Mouse (Mus musculus) liver, embryonic 12.5 days (tissue): ENCODE results near the gene Mysm1. TPM values are rescaled to one million over a fixed set of nuclear protein-coding genes. Genes with fewer than 3 reads are reported as not detected.

ENCODE experiments used
- ATAC-seq: fragments of 200-750 bp; cut with Nextera tagmentation; 2 replicates; pipeline ENCODE4 v1.8.0; 2017; ENCODE audit warnings: moderate number of reproducible peaks, mild to moderate bottlenecking, moderate library complexity
- H3K27ac ChIP-seq: fragments of 300-500 bp; sonication (generic); 2 replicates; pipeline ENCODE4 v1.5.1; 2016; ENCODE audit warnings: mild to moderate bottlenecking
- H3K27me3 ChIP-seq: fragments of 300-500 bp; sonication (generic); replicated peaks from 2 replicates; pipeline ENCODE4 v1.6.1; 2016; ENCODE audit warnings: mild to moderate bottlenecking, moderate library complexity
- H3K36me3 ChIP-seq: fragments of 300-500 bp; sonication (generic); 2 replicates; pipeline ENCODE4 v1.6.1; 2016; ENCODE audit warnings: mild to moderate bottlenecking, moderate library complexity
- H3K4me1 ChIP-seq: fragments of 300-500 bp; sonication (generic); 2 replicates; pipeline ENCODE4 v1.6.1; 2016
- H3K4me2 ChIP-seq: fragments of 300-500 bp; sonication (generic); 2 replicates; pipeline ENCODE4 v1.6.1; 2016; ENCODE audit warnings: mild to moderate bottlenecking, moderate library complexity
- H3K4me3 ChIP-seq: fragments of 300-500 bp; sonication (generic); 2 replicates; pipeline ENCODE4 v1.5.1; 2016; ENCODE audit warnings: mild to moderate bottlenecking, moderate library complexity
- H3K9ac ChIP-seq: fragments of 300-500 bp; sonication (generic); 2 replicates; pipeline ENCODE4 v1.6.1; 2016; ENCODE audit warnings: mild to moderate bottlenecking, moderate library complexity
- H3K9me3 ChIP-seq: fragments of 300-500 bp; sonication (generic); replicated peaks from 2 replicates; pipeline ENCODE4 v1.6.1; 2016; ENCODE audit warnings: mild to moderate bottlenecking, moderate library complexity
- WGBS: fragments of 180-500 bp; shearing (Covaris S2); methylation state at CpG from one replicate; pipeline ENCODE4 v1.1.7; 2016; ENCODE audit not compliant: insufficient replicate concordance; 5-methylcytosine and 5-hydroxymethylcytosine counted together
- polyA plus RNA-seq: library from polyadenylated mRNA; unstranded; fragments of >200 nt; fragmentation: Nextera tagmentation; extraction: Ambion mirVana; gene quantifications from 2 replicates; pipeline ENCODE4 v1.2.1, GENCODE M21; 2016

Mysm1 gene
- polyA plus RNA-seq, result 14.9 and 16.2 TPM in 2 replicates

- ATAC-seq, result peak; percentile 100
- under 1% methylated on average over 69 of the region's 69 CpGs for WGBS
- no peaks in the 10 kb centered on the region for H3K9me3 ChIP-seq
These were observed at the start of gene Mysm1 for GRCm38 (mm10) chr4:94978590-94979499. Mysm1 (minus strand) TSS chr4:94979100.

DNA sequence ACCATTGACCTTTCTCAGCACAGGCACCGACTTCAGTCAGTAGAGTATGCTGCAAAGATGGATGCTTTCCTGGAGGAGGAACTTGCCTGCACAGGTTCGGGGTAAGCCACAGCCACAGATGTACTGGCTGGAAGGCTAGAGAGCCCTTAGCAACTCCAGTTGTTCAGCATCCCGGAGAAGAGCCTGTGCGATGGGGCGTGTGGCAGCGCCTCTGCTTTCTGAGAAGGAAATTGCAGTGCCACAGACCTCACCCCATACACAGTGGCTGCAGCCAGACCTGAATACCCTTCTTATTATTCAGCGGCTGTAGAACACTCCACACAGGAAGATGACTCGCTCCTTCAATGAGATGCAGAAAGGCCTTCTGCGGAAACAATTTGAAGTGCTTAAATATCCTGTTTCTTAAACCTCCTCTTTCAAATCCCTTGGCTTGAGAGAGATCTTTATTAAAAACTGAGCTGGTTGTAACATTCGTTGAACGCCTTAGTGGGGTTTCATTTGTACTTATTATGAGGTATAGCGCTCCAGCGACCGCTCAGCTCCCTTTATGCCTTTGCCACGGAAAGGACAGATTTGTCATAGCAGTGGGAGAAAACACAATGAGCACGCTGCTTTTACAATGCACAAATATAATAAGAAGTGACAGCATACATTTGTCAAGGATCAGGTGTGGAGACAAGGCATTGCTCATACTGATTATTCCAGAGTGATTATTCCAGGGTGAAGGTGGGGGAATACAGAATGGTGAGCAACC is 47.1 kb upstream of the Mysm1 start:
- Histone ChIP-seq H3K36me3 (no peaks in the 10 kb centered on the region), H3K4me1 (no peaks in the 10 kb centered on the region), H3K4me3 (no peak overlapping the region), H3K27me3 (no peaks in the 10 kb centered on the region), H3K9ac (no peak overlapping the region), H3K27ac (no peak overlapping the region), H3K4me2 (no peak overlapping the region), H3K9me3 (no peaks in the 10 kb centered on the region)
- WGBS, result 65% methylated on average over 16 of the region's 16 CpGs
- no peak for ATAC-seq

More at GRCm38 (mm10) chr4:94978590-94979499, at the start of gene Mysm1:
- H3K4me3 ChIP-seq, result peak within 1 kb of the TSS; percentile 92
- no peaks in the 10 kb centered on the region for H3K27me3 ChIP-seq
- peaks cover 21% of the 10 kb centered on the region for H3K36me3 ChIP-seq
- peak within 1 kb of the TSS; percentile 83 for H3K9ac ChIP-seq
- H3K4me1 ChIP-seq, result peaks cover 21% of the 10 kb centered on the region
- peak within 1 kb of the TSS; percentile 72 for H3K27ac ChIP-seq
- H3K4me2 ChIP-seq, result peak within 1 kb of the TSS; percentile 82

DNA sequence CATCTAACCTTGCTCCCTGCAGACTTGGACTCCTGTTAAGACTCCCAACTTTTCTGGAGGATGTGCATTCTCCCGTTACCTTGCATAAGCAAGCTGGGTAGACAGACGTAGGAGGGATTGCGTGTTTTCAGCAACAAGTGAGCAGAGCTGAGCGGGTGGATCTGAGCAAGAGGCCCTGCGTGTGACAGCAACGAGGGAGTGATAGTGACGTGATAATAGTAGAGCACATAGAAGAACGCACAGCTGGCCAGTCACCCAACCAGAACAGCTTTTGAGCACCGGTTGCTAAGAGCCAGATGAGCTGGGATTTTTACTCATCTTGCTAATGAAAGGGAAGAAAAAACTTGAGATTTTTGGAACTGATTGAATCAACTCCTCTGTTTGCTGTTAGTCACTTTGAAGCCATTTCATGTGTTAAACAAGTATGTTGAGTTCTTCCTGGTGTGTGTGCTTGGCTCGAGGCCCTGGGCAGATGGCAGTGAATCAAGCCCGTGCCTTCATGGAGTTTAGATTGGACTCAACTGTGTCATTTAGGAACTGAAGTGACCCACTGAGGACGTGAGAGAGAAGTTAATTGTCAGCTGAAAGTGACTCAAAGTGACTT is 44.6 kb upstream of the Mysm1 start:
- Histone ChIP-seq H3K27ac (no peak overlapping the region), H3K4me3 (no peak overlapping the region), H3K4me2 (no peak overlapping the region), H3K36me3 (no peaks in the 10 kb centered on the region), H3K4me1 (no peaks in the 10 kb centered on the region), H3K9ac (no peak overlapping the region), H3K27me3 (no peaks in the 10 kb centered on the region), H3K9me3 (no peaks in the 10 kb centered on the region)
- no peak for ATAC-seq
- WGBS, result 73% methylated on average over 12 of the region's 12 CpGs

GRCm38 (mm10) chr4:95021649-95022637 is 43.0 kb upstream of the Mysm1 start:
- Histone ChIP-seq H3K27me3 (no peaks in the 10 kb centered on the region), H3K9me3 (no peaks in the 10 kb centered on the region), H3K4me1 (no peaks in the 10 kb centered on the region), H3K27ac (no peak overlapping the region), H3K4me2 (no peak overlapping the region), H3K9ac (no peak overlapping the region), H3K4me3 (no peak overlapping the region), H3K36me3 (no peaks in the 10 kb centered on the region)
- ATAC-seq, result no peak
- WGBS, result 57% methylated on average over 12 of the region's 12 CpGs

DNA sequence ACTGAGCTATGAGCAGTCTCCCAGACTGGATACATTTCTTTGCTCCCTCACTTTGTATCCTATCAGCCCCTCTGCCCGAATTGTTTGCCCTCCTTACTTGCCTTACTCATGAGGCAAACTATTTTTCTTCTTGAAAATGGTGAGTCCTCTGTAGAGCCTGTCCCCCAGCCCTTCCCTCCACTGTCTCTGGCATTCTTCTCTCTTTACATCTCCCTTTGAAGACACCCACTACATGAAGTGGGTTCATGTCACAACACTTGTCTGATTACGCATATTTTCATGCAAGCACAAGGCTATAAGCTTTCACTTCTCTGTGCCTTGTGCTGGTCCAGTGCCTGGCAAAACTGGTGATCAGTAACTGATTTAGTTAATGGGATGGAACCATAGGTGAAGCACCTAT is 41.3 kb upstream of the Mysm1 start:
- Histone ChIP-seq H3K27ac (no peak overlapping the region), H3K27me3 (no peaks in the 10 kb centered on the region), H3K4me3 (no peak overlapping the region), H3K4me1 (no peaks in the 10 kb centered on the region), H3K36me3 (no peaks in the 10 kb centered on the region), H3K4me2 (no peak overlapping the region), H3K9ac (no peak overlapping the region), H3K9me3 (no peaks in the 10 kb centered on the region)
- WGBS, result 59% methylated on average over 2 of the region's 2 CpGs
- ATAC-seq, result no peak

- no peaks in the 10 kb centered on the region for H3K4me1 ChIP-seq
- H3K36me3 ChIP-seq, result no peaks in the 10 kb centered on the region
- ATAC-seq, result no peak
- no peak overlapping the region for H3K9ac ChIP-seq
- no peak overlapping the region for H3K27ac ChIP-seq
- H3K27me3 ChIP-seq, result no peaks in the 10 kb centered on the region
- H3K4me3 ChIP-seq, result no peak overlapping the region
- no peak overlapping the region for H3K4me2 ChIP-seq
- 45% methylated on average over 7 of the region's 7 CpGs for WGBS
- no peaks in the 10 kb centered on the region for H3K9me3 ChIP-seq
These were observed 39.3 kb upstream of the Mysm1 start for GRCm38 (mm10) chr4:95018221-95018620.

- 63% methylated on average over 1 of the region's 1 CpGs for WGBS
- Histone ChIP-seq H3K36me3 (no peaks in the 10 kb centered on the region), H3K4me1 (no peaks in the 10 kb centered on the region), H3K27me3 (no peaks in the 10 kb centered on the region), H3K4me2 (no peak overlapping the region), H3K9ac (no peak overlapping the region), H3K27ac (no peak overlapping the region), H3K4me3 (no peak overlapping the region), H3K9me3 (no peaks in the 10 kb centered on the region)
- ATAC-seq, result no peak
These were observed 33.8 kb upstream of the Mysm1 start for GRCm38 (mm10) chr4:95012706-95013105.

GRCm38 (mm10) chr4:95012256-95012655 is 33.4 kb upstream of the Mysm1 start:
- H3K4me1 ChIP-seq, result no peaks in the 10 kb centered on the region
- H3K36me3 ChIP-seq, result no peaks in the 10 kb centered on the region
- no peak for ATAC-seq
- H3K9ac ChIP-seq, result no peak overlapping the region
- H3K27ac ChIP-seq, result no peak overlapping the region
- no peak overlapping the region for H3K4me2 ChIP-seq
- no peaks in the 10 kb centered on the region for H3K27me3 ChIP-seq
- no peaks in the 10 kb centered on the region for H3K9me3 ChIP-seq
- H3K4me3 ChIP-seq, result no peak overlapping the region

DNA sequence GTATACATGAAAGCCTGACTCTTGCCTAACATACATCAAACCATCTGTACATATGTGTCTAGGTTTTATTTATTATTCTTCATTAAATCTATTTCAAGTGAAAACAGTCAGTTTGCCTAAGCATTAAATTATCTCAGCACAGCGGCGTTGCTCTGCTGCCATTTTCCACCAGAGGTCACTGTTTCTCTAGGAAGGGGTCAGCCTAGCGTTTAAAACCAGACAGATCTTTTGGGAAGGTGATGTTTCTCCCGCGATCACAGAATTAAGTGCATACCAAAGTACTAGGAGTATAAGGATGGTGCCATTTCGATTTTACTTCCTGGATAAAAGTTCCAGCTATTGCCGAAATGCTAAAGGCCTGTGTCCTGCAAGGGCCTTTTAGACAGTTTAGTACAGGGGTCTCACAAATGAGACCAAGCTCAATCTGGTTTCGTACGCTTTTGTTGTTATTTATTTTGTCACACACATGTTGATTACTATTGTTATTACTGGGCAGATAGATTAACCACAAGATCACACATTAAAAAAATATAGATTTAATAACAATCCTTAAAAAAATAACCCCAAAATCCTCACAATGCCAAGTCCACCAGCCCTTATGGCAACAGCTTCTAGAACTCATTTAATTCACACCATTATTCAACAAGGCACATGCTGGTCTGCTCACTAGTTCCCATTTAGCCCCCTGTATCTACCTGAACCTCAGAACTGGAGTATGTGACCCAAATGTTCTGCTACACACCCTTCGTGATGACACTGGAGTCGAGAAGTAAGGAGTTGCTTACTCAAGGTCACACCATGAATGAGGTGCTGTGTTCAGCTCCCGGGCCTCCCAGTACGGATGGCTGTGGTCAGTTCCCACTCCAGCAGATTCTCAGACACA is 29.5 kb upstream of the Mysm1 start:
- 37% methylated on average over 13 of the region's 13 CpGs for WGBS
- Histone ChIP-seq H3K27ac (no peak overlapping the region), H3K9me3 (no peaks in the 10 kb centered on the region), H3K4me3 (no peak overlapping the region), H3K36me3 (no peaks in the 10 kb centered on the region), H3K9ac (no peak overlapping the region), H3K4me2 (no peak overlapping the region), H3K4me1 (no peaks in the 10 kb centered on the region), H3K27me3 (no peaks in the 10 kb centered on the region)
- ATAC-seq, result no peak

GRCm38 (mm10) chr4:95007759-95008158 is 28.9 kb upstream of the Mysm1 start:
- no peak for ATAC-seq
- Histone ChIP-seq H3K9me3 (no peaks in the 10 kb centered on the region), H3K4me2 (no peak overlapping the region), H3K36me3 (no peaks in the 10 kb centered on the region), H3K9ac (no peak overlapping the region), H3K27ac (no peak overlapping the region), H3K27me3 (no peaks in the 10 kb centered on the region), H3K4me1 (no peaks in the 10 kb centered on the region), H3K4me3 (no peak overlapping the region)
- 57% methylated on average over 8 of the region's 8 CpGs for WGBS
